Mouse (Mus musculus) ovary, adult 18-20 months (tissue): ENCODE measurements around the gene Mylk4.

Experiments used
- DNase-seq: peaks from one replicate; pipeline ENCODE4 v3.0.0; 2022; ENCODE audit warnings: low spot score, mixed read lengths

Gene Mylk4

GRCm38 (mm10) chr13:32706651-32707288 lies 77.0 kb downstream of the Mylk4 start:
- DNase-seq, result no peak

DNA sequence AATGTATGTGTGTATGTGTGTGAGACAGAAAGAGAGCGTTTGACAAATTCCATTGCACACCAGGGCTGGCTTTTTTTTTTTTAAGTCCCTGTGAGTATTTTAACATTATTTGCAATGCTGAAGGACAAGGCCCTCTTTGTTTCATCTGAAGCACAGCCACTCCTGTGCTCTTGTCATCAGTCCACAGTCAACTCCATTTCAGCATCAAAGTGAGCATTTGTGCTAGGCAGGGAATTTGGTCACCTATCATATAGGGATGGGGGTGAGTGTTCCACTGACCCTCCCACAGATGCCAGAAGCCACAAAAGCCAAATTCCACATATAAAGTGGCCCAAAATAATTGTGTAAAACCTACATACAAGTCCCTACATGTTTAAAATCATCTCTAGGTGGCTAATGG lies 78.4 kb downstream of the Mylk4 start:
- DNase-seq, result no peak

DNA sequence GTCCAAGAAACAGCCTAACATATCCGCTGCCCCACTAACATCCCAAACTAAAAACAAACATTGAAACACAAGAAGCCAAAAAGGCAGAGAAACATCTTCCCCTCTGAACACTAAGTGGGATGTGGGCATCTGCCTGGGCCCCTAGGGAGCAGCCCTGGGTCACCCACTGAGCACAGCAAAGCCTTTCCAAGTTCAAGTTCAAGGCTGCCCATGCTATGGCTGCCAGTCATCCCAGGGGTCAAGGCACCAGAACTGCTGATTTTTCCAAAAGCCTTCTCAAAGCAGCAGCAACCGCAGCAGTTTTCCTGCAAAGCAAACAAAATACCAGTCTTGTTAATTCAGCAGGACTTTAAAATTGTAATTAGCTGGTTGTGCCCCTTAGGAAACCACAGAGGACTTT lies 78.8 kb downstream of the Mylk4 start:
- no peak for DNase-seq

DNA sequence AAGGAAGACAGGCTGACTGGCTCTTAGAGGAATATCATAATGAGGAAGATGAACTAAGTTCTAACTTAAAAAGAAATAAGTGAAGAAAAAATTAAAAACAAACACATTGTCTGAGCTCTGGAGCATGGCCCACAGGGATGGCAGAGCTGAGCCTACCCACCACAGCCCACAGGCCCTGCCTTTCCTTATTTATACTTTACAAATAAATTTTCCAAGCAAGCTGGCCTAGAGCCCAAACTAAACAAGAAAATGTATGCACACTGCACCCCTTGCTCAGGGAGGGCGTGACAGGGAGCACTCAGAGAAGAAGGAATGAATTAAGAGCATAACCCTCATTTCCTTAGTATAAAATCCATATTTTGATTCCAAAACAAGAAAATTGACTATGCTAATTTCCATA lies 82.2 kb downstream of the Mylk4 start:
- DNase-seq, result no peak

DNA sequence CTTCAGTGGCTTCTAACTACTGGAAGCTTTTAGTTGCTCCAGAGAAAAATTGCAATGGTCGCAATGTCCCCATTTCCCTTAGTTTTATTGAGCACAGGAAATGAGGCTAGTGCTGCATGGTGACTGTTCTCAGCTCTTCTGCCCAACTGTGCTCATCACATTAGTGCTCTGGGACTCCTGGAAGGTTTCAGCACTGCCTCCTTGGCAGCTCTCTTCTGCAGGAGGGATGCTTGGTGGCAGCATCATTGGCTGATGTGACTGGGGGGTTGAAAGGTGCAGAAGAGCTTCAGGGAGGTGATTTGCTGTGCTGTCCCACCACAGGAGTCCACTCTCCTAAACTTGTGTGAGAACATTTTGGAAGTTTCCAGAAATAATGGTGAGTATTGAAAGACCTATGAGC lies 84.4 kb downstream of the Mylk4 start:
- no peak for DNase-seq

DNA sequence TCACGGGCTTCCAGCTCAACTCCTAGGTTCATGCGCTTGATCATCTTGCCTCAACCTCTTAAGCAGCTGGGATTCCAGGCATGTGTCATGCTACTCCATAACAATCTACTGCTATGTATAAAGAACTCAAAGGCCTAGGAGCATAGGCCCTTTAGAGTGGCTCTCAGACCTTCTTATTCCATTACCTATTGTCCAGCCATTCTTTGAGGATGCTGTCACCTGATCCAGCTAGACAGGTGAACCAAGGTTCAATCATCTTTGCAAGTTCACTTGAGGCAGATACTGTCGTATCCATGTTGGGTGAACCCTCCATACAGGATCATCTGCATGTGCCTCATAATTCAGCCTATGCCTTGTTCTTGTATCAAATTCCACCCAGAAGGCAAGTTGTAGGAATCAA lies 84.8 kb downstream of the Mylk4 start:
- DNase-seq, result no peak

GRCm38 (mm10) chr13:32693886-32694455 lies 89.8 kb downstream of the Mylk4 start:
- no peak for DNase-seq

DNA sequence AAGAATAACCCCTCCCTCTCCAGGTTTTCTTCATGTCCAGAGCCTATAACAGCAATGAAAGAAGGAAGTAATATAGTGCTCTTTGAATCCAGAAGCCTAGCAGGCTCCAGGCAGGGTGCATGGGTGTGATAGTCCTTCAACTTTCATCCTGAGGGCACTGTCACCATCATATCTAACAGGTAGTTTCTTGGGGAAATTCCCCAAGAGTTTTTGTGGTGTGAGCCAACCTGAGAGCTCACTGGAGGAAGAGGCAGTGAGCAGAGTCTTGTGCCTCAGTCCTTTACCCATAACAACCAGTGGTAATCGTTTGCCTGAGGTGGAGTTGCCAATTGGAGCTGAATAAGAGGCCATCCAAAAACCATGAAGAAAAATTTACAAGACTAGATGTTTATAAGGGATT lies 91.2 kb downstream of the Mylk4 start:
- DNase-seq, result no peak

GRCm38 (mm10) chr13:32690279-32690678 lies 93.5 kb downstream of the Mylk4 start:
- no peak for DNase-seq

DNA sequence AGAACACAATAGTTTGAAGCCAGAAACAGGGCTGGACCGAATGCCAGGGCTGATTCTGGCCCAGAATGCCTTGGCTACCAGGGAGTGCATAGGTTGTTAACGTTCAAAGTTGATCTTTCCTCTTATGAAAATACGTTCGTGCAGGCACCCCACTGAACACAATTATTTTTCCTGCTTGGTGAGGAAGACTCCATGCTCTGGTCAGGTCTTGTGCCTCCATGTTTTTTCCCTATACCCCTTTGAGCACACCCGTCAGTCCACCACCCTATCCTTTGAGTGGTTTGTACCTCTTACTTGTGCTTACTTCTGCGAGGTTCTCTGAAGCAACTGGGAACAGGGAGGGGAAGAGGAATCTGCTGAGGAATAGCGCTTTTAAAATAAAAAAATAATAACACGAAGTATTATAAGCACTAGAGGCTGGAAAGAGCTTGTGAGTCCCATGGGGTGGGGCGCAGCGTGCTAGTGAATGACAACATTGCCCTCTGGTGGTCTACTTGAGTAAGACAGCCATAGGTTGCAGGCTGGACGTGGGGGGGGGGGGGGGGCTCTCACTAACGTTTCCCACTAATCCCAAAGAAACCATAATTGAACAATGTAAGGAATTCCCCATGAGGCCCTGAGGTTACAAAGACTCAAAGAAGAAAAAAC lies 102.8 kb downstream of the Mylk4 start:
- DNase-seq, result peak; percentile 16

GRCm38 (mm10) chr13:32680121-32680551 lies 103.6 kb downstream of the Mylk4 start:
- no peak for DNase-seq

- no peak for DNase-seq
Measured at GRCm38 (mm10) chr13:32678998-32679397, 104.8 kb downstream of the Mylk4 start.

DNA sequence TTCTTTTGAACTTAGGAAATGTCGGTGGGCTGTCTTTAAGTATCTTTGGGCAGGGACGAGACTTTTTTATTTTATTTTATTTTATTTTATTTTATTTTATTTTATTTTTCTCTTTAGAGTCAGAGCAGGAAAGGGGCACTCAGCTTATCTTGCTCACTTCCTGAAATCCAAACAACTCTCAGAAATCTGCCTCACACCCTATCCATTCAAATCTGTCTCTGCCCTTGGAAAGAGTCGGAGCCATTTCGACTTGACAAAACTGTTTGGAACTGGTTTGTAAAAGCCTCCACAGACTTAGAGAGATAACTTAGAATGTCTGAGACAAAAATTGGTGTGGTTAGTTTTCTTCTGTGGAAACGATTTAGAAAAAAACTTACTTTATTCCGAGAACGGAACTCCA lies 113.0 kb downstream of the Mylk4 start:
- DNase-seq, result no peak

GRCm38 (mm10) chr13:32668296-32668695 lies 115.5 kb downstream of the Mylk4 start:
- DNase-seq, result no peak

DNA sequence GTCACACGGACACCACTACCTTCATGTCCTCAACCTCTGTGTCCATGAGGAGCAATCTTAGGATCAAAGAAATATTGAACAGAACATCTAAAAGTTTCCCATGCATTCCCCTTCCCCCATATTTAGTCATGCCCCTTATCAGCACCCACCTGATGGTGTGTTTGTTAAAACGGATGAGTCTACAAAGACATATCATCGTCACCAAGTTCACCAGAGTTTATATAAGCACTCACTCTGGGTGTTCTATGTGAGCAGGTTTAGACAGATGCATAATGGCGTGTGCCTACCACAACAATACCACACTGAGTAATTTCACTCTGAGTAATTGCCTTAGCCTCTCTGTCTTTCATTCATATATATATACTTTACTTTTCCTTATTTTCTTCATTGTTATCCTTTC lies 116.4 kb downstream of the Mylk4 start:
- no peak for DNase-seq

DNA sequence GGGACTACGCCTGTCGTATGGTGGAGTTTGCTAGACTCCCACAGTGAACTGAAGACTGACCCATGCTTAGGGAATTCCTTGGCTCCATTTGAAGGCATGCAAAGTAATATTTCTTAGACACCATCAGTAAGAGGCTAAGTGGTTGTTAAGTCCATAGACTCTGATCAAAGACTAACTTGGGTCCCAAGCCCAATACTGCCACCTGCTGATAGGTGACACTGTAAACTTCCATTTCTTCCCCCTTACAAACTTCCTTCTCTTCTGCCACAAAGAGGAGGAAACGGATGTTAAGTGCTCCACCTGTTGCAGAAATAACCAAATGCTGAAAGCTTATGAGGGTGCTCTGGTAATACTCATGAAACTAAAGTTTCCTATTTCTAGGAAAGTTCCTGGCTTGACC lies 121.7 kb downstream of the Mylk4 start:
- no peak for DNase-seq

GRCm38 (mm10) chr13:32660294-32660693 lies 123.5 kb downstream of the Mylk4 start:
- no peak for DNase-seq

DNA sequence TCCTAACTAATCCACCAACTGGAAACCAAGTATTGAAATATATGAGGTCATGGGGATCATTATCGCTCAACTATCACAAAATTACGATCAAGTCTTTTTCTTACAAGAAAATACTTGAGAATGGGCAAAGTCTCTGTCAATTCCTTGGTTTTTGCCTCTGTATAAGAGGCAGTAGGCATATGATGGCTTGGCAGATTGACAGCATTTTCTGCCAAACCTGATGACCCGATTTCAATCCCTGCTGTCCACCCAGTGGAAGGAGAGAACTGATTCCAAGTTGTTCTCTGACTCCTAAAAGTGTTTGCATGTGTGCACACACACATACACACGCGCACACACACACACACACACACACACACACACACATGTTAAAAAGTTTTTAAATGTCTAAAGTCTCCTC lies 124.5 kb downstream of the Mylk4 start:
- DNase-seq, result no peak

DNA sequence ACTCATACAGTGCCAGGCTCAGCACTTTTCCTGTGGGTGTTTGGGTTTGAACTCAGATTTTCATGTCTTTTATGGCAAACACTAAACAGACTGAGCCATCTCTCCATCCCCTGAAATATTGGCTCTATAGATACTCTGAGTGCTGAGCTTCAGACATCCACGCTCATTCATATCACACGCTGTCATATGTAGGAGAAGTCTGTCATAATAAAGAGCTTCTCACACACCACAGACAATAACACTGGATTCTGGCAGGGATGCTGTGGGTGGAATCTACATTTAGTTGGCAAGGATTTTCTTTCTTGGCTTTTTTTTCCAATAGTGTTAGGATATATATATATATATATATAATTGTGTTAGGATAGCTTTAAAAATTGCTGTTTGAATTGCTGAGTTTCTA lies 126.2 kb downstream of the Mylk4 start:
- DNase-seq, result no peak
